Mouse (Mus musculus): ENCODE results near the gene Gm29776.

The Gm29776 gene

DNA sequence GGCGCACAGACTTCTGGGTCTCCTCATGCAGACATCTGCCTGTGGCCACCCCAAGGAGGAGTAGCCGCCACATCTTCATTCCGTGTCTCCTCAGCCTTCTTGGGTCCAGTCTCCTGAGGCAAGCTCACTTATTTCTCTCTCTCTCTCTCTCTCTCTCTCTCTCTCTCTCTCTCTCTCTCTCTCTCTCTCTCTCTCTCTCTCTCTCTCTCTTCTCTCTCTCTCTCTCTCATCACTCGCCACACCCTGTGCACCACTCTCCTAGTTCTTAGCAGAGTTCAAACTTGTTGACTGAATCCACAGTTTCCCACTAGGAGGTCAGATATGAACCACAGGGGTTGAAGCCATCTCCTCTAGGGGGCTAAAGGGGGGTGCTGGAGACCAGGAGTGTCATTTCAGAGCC lies at the start of gene Gm29776:
Gene Gm29776, minus strand, starts transcription at position 101 of the 400 bp plus-strand sequence.
- no peak for DNase-seq (ENCODE audit: inconsistent age in 2 of 2, low spot score in 1 of 2)

DNA sequence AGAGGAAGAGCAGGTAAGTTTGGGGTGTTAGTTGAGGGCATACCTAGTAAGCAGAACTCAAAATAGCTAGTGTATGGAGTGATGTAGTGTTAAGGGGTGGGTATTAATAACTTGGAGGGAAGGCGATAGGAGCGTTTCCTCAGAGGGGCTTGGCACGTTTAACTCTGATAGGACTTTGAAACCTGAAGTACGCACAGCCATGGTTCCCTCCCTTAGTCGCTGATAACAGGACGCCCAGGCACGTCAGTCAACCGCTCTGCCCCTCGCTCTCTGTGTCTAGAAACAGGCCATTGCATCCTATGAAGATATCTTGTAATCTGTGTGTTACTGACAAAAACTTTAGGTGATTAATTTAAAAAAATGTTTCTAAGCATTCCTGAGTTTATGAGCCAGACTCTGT lies 47.4 kb upstream of the Gm29776 start:
- DNase-seq (ENCODE audit: inconsistent age in 2 of 2, low spot score in 1 of 2), result no peak

DNA sequence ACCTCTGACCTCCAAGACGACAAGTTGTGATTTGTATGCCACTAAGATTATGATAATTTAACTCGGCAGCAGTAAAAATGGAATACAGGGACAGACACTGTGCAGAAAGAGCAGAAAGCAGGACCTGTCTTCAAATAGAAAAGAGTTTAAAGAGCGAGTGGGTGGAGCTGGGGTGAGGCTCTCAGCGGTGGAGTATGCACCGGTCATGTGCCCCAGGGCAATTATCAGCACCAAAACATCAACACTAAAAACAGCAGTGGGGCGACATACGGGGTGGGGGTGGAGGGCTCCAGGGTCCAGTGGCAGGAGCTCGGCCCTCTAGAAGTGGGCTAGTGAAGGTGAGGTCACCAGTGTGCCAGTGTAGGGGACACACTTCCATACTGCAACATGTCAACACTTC lies 45.8 kb upstream of the Gm29776 start:
- no peak for DNase-seq (ENCODE audit: inconsistent age in 2 of 2, low spot score in 1 of 2)

DNA sequence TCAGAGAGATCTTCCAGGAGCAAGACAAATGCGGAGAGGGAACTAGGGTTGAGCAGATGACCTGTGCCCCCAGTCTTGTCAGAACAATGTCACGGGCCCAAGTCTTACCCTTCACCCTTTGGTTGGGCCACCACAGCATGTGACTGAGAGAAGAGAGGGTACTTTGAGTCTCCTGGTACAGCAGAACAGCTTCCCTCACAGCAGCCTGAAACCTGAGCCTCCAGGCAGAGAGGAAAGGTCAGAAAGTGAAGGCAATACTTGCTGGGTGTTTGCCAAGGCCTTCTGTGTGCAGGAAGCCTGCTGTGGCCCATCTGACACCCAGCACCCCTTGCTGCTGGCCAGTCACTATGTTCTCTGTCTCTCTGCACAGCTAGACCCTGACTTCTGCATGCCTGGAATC lies 43.7 kb upstream of the Gm29776 start:
- DNase-seq (ENCODE audit: inconsistent age in 2 of 2, low spot score in 1 of 2), result peak; percentile 71 to 87

DNA sequence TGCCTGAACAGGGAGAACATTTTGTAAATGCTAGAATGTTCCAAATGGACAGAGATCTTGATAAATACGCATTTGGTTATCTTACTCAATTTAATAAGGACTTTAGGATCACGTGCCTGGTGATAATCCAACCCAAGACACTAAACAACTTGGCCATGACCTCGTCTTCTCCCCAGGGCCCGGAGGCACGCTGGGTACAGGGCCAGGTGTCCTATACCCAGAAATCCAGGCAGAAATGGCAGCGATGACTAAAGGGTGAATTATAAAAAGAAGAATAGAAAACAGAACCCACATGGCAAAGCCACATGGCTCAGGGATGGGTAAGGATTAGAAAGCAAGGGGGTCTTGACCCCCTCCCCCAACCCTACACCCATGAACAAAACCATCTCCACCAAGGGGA lies 43.1 kb upstream of the Gm29776 start:
- DNase-seq (ENCODE audit: inconsistent age in 2 of 2, low spot score in 1 of 2), result no peak

DNA sequence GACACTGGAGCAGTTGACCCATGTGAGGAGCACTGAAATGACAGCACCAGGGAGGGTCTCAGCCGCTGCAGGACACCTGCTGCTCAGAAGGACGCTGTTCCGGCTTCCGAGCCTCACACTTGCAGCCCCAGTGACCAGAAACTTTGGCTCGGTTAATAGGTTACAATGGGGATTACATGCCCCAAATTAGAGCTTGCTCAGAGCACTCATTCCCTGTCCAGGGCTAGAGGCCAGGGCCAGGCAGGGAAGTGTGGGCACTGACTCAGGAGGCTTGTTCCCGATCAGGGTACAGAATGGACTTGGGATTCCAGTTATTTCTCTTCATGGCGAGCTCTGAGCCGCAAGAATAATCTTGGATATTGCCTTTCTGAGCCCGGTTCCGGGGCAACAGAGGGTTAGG lies 39.0 kb upstream of the Gm29776 start:
- no peak for DNase-seq (ENCODE audit: inconsistent age in 2 of 2, low spot score in 1 of 2)

DNA sequence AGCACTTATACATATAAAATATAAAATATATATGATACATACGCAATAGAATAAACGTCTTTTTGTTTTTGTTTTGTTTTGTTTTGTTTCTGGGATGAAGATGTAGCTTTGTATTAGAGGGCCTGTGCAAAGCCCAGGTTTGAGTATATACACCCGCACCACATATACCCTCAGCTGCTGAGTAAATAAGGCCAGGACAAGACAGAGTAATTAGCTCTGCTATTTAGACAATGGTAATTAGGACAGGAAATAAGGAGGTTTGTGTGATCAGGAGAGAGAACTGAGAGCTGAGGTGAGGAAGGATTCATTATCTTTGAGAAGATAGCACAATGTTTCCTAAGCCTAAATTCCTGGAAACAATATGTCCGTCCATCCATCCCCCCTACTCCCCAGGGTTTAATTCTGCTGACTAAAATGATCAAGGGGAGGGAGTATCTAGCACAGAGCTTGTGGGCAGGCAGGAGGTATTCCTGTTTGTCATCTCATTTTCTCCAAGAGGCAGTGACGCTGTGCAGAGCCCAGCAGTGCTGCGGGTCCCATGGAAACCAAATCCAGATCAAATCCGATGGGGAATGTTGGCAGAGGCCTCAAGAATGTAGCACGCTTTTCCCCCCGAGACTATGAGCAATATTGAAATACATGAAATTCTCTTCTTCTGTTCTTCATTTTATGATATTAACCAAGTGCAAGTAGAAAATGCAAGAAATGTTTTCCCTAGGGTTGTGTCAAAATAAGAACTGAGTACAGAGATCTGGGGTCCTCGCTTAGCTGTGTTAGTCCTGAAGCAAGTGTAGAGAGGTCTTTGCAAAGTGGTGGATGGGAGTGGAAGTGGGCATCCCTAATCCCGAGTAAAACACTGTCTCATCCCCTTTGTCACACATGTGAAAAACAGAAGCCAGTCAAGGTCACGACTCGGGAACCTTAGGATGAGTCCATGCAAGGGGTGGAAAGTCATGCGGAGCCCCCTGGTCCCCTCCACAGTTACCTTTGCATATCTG lies 38.2 kb upstream of the Gm29776 start:
- DNase-seq (ENCODE audit: inconsistent age in 2 of 2, low spot score in 1 of 2), result no peak

DNA sequence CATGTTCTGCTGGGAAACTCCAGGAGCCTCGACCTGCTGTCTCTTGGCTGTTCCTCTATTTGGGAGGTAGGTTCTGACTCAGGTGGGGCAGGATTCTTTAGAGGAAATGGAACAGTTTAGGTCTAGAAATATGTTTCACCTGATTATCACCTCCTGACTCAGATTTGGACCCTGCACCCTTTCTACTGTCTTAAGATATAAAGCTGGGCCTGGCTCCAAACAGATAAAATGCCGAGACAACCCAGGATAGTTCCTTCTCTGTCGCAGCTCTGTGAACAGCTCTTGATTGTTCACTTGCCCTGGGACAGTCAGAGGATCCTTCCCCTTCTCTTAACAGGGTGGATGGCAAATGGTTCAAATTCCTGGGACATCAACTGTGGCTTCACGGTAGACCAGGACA lies 36.6 kb upstream of the Gm29776 start:
- DNase-seq (ENCODE audit: inconsistent age in 2 of 2, low spot score in 1 of 2), result no peak

DNA sequence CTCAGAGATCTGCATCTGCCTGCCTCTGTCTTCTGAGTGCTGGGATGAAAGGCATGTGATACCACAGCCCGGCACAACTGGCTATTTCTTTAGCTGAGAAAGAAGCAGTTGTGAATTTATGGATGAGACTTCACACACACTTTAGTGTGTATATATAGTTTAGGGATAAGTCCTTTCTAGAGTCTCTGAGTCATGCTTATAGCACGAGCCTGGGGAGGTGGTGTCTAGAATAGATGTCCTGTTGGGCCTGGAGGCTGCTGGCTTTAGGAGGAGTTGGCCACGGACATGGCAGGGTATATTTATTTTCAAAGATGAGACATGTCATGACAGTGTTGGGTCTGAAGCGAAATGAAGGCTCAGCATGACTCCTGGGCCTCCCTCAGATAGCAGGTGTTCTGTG lies 35.4 kb upstream of the Gm29776 start:
- DNase-seq (ENCODE audit: inconsistent age in 2 of 2, low spot score in 1 of 2), result no peak

DNA sequence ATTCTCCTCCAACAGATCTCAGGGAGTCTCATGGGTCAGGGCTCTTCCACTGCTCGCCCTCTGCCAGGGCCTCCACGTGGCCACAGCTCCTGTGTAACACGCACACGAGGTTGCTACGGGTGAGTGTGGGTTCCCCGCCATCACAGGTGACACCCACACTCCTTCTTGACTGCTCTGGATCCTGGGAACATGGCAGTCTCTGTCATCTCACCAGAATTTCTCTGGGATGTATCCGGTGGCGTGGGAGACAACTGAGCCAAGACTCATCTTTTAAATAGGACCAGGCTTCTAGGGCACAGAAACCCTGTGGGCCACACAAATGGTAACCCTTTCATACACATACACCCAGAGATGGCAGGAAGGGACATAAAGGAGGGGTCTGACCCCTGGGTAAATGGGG lies 33.6 kb upstream of the Gm29776 start:
- DNase-seq (ENCODE audit: inconsistent age in 2 of 2, low spot score in 1 of 2), result no peak

DNA sequence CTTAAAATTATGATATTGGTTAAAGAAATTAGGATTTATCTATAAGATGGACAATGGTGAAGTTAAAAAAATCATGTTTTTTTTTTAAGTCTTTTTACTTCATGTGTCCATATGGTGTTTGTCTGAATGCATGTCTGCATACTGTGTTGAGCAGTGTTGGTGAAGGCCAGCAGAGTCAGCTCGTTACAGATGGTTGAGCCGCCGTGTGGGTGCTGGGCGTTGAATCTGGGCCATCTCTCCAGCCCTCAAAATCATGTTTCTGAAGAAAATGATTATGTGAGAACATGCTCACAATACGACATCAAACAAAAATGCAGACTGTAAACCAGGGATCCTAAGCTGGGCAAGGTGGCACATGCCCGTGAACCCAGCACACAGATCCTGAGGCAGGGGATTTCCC lies 31.7 kb upstream of the Gm29776 start:
- DNase-seq (ENCODE audit: inconsistent age in 2 of 2, low spot score in 1 of 2), result no peak

DNA sequence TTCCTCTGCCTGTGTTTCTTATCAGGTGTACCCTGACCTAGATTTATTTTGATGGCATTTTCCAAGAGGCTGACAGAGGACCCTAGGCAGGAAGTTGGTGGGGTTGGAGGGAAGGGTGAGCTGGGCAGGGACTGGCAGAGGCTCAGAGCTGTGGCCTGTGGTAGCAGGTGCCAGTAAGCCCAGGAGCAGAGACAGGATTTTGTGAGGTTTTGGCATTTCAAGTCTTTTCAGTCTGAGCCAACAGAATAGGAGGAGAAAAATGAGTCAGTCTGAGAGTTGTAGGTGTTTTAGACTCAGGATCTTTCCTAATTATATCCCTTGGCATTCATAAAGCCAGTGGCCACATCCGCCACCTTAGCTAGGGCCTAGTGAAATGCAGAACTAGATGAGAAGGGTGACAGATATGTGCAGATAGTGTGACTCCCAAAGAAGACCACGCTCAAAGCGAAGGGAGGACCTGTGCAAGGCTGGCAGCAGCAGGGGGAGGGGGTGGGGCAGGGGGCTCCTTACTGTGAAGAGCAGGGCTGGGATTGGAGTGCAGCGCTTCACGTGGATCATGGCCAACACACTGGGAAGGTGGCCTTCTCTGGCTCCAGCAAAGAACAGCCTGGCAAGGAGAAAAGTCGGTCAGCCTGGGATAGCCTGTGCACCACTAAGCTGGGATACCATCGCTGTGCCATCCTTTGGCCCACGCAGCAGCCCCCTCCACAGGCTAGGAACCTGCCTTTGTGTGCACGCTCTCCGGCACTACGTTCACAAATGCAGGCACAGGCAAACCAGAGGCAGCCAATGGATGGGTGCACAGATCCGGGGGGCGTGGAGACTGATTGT lies 30.4 kb upstream of the Gm29776 start:
- DNase-seq (ENCODE audit: inconsistent age in 2 of 2, low spot score in 1 of 2), result no peak

DNA sequence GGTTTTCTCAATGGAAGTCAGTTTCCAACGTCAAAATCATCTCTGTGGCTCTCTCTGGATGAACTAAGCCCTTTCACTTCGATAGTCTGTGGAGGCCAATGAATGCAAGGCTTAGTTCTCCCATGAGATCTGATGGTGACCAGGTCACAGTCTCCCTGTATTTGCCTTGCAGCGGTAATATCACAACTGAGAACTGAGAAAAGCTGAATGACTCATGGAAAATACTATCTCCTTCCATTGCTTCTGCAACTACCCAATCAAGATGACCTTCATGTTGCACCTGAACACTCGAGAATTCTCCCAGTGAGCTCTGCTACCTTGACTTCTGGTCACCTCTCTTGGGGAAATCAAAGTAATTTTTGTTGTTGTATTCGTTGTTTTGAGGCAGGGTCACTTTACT lies 28.9 kb upstream of the Gm29776 start:
- no peak for DNase-seq (ENCODE audit: inconsistent age in 2 of 2, low spot score in 1 of 2)

DNA sequence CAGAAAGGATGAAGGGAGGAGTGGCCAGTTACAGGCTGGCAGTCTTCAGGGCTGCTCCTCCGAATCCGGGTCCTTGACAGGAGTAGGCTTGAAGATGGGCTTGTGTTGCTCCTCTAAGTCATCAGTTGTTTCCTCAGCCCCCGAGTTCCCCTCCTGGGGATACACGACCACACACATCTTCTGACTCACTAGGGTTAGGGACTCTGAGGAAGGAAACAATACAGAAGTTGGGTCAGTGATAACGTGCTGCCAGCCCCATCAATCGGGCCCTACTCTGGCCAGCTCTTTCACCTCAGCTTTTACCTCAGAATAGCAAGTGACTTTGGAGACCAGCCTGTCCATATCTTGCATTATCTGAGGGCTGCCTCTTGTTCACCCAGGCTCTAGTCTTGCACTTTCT lies 25.4 kb upstream of the Gm29776 start:
- DNase-seq (ENCODE audit: inconsistent age in 2 of 2, low spot score in 1 of 2), result no peak

DNA sequence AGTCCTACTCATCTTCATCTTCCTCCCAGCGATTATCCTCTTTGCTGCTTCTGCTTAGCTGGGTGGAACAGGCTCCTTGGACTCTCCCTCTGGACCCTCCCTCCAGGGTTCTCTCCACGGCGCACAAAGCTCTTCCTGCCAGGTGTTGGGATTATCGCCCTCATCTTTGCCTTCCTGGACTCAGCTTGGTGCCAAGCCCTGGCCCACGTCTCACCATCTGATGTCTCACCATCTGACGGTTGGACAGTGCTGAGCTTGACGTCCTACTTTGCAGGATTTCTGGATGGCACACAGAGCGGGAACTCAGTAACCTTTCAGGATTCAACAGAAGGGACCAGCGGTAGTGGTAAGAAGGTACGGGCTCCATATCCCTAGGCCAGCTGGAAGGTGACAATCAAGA lies 23.1 kb upstream of the Gm29776 start:
- no peak for DNase-seq (ENCODE audit: inconsistent age in 2 of 2, low spot score in 1 of 2)

DNA sequence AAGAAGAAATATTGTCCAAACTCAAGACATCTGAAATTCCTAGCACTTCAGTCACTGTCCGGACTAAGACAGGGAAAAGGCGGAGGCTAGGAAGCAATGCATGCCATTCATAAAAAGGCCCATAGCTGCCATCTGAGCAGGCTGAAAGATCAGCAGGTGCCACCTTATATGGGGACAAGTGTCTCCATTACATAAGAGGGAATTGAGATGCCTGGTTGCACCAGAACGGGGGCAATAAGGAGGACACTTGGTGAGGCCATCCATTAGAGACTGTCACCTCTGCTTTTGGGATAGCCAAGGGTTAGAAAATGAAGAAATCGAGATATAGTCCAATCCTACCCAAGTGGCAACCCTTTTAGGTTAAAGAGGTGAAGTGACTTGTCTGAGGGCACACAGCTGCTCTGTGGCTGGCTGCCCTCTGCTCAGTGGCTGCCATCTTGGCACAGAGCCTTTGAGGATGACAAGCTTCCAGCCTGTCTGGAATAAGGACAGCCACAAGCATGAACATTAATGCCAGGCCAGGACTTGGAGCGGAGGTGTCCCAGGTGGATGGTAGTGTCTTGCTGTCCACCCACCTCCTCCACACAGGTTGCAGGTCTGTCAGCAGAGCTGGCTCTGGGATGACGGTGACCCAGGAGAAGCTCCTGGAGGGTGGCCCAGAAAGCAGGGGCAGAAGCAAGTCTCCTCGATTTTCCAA lies 22.2 kb upstream of the Gm29776 start:
- DNase-seq (ENCODE audit: inconsistent age in 2 of 2, low spot score in 1 of 2), result peak in 1 of 2 experiments; percentile 36

DNA sequence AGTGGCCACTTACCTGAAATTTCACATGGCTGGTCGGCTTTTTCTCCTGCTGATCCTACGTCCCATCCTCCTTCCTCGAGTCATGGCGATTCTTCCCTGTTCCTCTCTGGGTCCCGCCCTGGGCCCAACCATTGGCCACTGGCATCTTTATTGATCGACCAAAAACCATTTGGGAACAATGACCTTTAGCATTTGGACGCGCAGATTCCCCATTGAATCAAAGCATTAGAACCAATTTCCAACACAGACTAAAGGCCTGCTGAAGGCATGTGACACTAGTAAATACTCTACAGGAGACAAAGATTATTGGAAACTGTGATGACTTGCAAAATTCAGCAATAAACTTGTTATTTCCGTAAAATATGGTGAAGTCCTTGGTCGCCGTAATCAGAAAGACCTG lies 21.4 kb upstream of the Gm29776 start:
- DNase-seq (ENCODE audit: inconsistent age in 2 of 2, low spot score in 1 of 2), result no peak

DNA sequence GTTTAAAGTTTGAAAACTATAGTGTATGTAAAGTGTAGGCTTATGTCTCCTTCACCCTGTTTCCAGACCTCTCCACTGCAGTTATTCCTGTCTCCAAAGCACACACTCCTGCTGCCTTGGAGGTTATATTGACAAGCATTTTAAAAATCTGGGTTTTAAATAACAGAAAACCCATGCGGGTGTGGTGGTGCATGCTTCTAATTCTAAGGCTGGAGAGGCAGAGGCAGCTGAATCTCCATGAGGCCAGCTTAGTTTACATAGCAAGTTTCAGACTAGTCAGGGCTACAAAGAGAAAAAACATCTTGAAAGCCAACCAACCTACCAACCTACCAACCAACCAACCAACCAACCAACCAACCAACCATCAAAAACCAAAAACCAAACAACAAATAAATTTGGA lies 16.8 kb upstream of the Gm29776 start:
- DNase-seq (ENCODE audit: inconsistent age in 2 of 2, low spot score in 1 of 2), result no peak

DNA sequence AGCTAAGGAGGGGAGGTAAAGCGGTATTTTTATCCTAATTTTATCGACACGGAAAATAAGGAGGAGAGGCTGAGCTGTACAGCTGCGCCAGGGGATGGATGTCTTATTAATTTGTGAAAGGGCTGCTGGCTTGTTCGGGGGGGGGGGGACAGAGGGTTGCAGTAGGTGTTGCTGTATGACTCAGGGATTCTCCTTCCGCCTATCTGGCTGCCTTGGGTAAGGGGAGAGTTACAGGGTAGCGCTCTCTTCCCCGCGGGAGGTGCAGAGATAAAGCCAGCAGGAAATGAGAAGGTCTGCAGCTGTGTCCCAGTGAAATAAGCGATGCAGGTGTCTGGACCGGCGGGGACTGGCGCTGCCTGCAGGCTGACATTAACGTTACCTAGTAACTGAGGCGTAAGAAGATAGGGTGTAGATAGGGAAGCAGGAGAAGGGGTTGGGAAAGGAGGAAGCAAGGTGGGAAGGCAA lies 16.0 kb upstream of the Gm29776 start:
- DNase-seq (ENCODE audit: inconsistent age in 2 of 2, low spot score in 1 of 2), result peak; percentile 33 to 69

DNA sequence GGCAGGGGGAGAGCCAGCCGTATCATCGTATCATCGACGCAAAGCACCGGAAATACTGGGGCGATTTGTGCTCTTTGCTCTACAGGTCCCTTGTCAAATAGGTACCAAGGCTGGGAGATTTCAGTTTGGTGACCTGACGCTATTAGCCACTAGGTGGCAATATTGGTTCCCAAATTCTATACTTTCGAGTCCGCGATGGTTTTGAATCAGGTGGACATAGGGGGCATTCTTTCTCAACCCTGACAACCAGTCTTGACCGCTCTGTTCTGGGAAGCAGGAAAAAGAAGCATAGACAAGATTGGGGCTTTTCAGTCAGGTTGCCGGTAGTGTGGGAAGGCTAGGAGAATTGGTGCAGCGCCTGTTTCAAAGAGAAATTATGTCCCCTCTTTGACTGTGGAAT lies 15.5 kb upstream of the Gm29776 start:
- peak; percentile 73 to 93 for DNase-seq (ENCODE audit: inconsistent age in 2 of 2, low spot score in 1 of 2)

DNA sequence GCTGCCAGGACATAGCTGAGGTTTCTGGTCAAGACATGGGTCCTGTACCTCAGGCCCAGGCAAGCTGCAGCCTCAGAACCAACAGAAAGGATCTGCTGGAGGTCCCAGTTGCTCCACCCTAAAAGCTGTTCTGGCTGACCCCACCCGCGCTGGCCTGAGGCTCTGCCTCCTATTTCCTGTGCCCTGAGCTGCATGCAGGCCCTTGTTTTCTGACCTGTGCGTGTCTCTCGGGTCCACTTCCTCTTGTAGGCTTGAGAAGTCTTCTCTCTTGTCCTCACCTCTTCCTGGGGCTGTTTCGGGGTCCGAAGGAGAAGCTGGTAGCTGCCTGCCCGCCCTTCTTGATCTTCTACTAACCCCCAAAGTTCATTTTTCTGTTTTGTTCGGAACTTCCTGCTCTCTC lies 14.2 kb upstream of the Gm29776 start:
- DNase-seq (ENCODE audit: inconsistent age in 2 of 2, low spot score in 1 of 2), result peak; percentile 32 to 53

Measured in adrenal gland, adult (tissue).